Mouse (Mus musculus) forebrain, postnatal 0 days (tissue): ENCODE data around the gene Cabp4. TPM values are rescaled to one million over a fixed set of nuclear protein-coding genes. Genes with fewer than 3 reads are reported as not detected.

Experiments used
- ATAC-seq: fragments of 200-750 bp; cut with Nextera tagmentation; 2 replicates; pipeline ENCODE4 v1.8.0; 2017; ENCODE audit warnings: mild to moderate bottlenecking, moderate library complexity
- DNase-seq: peaks from one replicate; pipeline ENCODE4 v3.0.0-alpha.2; 2015
- H3K27ac ChIP-seq: fragments of 300-500 bp; sonication (generic); 2 replicates; pipeline ENCODE4 v1.5.1; 2014; ENCODE audit warnings: low read depth, mild to moderate bottlenecking, antibody characterized with exemption, low read length, moderate library complexity, mixed read lengths
- H3K27me3 ChIP-seq: fragments of 300-500 bp; sonication (generic); 2 replicates; pipeline ENCODE4 v1.6.1; 2014; ENCODE audit warnings: mild to moderate bottlenecking, low read length, mixed read lengths; ENCODE audit not compliant: insufficient read depth
- H3K36me3 ChIP-seq: fragments of 300-500 bp; sonication (generic); 2 replicates; pipeline ENCODE4 v1.6.1; 2014; ENCODE audit warnings: mild to moderate bottlenecking, moderate library complexity; ENCODE audit not compliant: insufficient read depth
- H3K4me1 ChIP-seq: fragments of 300-500 bp; sonication (generic); 2 replicates; pipeline ENCODE4 v1.6.1; 2014; ENCODE audit warnings: antibody characterized with exemption; ENCODE audit not compliant: insufficient read depth
- H3K4me2 ChIP-seq: fragments of 300-500 bp; sonication (generic); 2 replicates; pipeline ENCODE4 v1.6.1; 2014; ENCODE audit warnings: low read depth, mild to moderate bottlenecking, moderate library complexity
- H3K4me3 ChIP-seq: fragments of 300-500 bp; sonication (generic); 2 replicates; pipeline ENCODE4 v1.5.1; 2014; ENCODE audit warnings: low read depth, low read length, mixed read lengths
- H3K9ac ChIP-seq: fragments of 300-500 bp; sonication (generic); 2 replicates; pipeline ENCODE4 v1.6.1; 2014; ENCODE audit warnings: mild to moderate bottlenecking
- H3K9me3 ChIP-seq: fragments of 300-500 bp; sonication (generic); 2 replicates; pipeline ENCODE4 v1.6.1; 2016; ENCODE audit warnings: low read length
- CTCF ChIP-seq: sonication (generic); IDR thresholded peaks from 2 replicates; pipeline ENCODE4 v1.5.1; 2016; ENCODE audit warnings: antibody characterized with exemption, control low read depth, low read depth
- WGBS: fragments of 180-500 bp; shearing (Covaris S2); extraction: QIAGEN DNeasy Blood & Tissue Kit; methylation state at CpG from one replicate; pipeline ENCODE4 v1.1.7; 2014; 5-methylcytosine and 5-hydroxymethylcytosine counted together
- polyA plus RNA-seq: library from polyadenylated mRNA; unstranded; fragments of >200 nt; fragmentation: Nextera tagmentation; extraction: Ambion mirVana; gene quantifications from 2 replicates; pipeline ENCODE4 v1.2.1, GENCODE M21; 2015
- total RNA-seq: library from RNA; depleted of rRNA; stranded (reverse); fragments of >200 nt; gene quantifications from 2 replicates; pipeline ENCODE4 v1.2.3, GENCODE M21; 2014

Cabp4 gene
- total and polyA plus RNA-seq, 2 experiments from 2014 or later, result 0.08 TPM; not detected in 1

DNA sequence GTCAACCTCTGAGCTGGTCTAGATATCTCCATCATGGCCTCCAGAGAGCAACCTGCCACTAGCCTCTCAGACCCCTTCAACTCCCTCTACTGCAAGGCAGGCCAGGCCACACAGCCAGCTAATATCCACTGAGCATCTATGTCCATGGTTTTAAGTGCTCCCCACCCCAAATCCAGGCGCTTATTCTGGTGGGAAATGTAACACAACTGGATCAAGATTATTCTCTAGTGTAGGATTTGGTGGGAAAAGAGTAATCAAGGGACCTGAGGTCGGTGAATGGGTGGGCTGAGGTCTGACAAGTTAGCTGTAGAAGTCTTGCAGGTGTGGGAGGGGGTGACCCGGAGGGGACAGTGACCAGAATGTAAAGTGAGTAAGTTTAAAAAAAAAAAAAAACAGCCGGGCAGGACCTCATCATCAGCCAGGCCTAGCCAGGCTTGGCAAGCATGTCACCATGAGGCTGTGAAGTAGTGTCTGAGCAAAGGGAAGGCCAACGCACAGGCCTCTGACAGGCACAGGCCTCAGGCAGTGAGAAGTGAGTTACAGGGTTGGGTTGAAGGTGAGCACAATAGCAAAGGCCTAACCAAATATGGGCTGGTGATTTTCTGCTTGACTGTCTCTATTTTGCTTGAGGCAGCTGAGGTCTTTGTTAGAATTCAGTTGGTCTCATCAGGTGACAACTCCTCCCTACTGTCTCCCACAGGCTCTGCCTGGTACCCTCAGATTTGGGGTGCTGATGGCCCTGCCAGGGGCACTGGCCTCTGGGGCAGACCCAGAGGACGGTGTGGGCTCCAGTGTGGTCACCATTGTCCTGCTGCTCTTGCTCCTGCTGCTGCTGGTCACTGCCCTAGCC lies 11.6 kb upstream of the Cabp4 start:
- no peak for TF ChIP-seq CTCF
- Histone ChIP-seq H3K9ac (no peak overlapping the region), H3K27me3 (no peaks in the 10 kb centered on the region), H3K27ac (no peak overlapping the region), H3K9me3 (no peaks in the 10 kb centered on the region), H3K4me2 (no peak overlapping the region), H3K4me1 (no peaks in the 10 kb centered on the region), H3K36me3 (peaks cover 55% of the 10 kb centered on the region), H3K4me3 (no peak overlapping the region)
- ATAC-seq (no peak), DNase-seq (no peak)
- WGBS, result 66% methylated on average over 6 of the region's 6 CpGs

DNA sequence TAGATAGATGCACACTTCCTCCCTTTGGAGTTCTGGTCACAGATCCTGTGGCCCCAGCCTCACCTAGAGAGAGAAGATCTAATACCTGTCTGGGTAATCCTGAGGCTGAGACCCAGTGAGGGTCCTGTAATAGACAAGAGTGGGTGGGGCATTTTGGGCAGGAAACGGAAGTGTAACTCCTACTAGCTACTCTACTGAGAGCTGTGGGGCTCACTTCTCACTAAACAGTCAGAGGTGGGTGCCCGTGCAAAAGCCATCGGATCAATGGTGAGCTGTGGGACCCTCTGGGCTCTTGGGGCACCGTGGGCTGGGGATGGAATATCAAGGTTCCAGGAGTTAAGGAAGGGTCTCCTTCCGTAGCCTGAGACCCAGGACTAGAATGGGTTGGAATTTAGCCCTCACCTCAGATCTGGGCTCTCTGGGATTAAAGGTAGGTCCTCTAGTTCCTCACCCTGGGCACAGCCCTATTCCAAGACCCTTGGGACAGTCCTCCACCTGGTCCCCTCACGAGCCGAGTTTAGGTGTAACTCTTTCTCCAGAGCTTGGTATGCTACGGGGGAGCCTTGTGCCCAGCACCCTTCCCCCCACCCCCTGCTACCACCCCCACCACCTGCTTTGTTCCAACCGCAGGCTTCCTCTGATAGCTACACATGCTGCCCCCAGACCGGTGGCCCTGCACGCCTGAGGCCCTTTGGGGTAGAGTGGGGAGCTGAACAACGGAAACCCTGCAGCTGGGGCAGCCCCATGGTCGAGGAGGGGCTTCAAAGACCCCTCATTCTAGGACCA lies 10.8 kb upstream of the Cabp4 start:
- H3K27ac ChIP-seq, result no peak overlapping the region
- no peak overlapping the region for H3K4me3 ChIP-seq
- H3K9me3 ChIP-seq, result no peaks in the 10 kb centered on the region
- H3K4me2 ChIP-seq, result no peak overlapping the region
- H3K9ac ChIP-seq, result no peak overlapping the region
- no peak for ATAC-seq
- no peaks in the 10 kb centered on the region for H3K27me3 ChIP-seq
- peaks cover 56% of the 10 kb centered on the region for H3K36me3 ChIP-seq
- WGBS, result 78% methylated on average over 13 of the region's 13 CpGs
- no peak for TF ChIP-seq CTCF
- no peak for DNase-seq
- no peaks in the 10 kb centered on the region for H3K4me1 ChIP-seq

DNA sequence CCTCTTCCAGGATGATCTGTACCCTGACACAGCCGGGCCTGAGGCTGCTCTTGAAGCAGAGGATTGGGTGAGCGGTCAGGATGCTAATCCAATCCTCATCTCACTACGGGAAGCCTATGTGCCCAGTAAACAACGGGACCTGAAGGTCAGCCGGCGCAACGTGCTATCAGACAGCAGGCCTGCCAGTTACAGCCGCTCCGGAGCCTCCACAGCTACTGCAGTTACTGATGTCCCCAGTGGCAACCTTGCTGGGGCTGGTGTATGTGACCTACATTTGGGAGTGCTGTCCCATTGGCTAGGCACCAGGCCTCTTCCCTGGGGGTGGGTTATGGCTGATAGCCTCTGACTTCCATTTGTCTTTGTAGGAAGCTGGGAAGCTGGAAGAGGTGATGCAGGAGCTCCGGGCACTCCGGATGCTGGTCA lies 9.4 kb upstream of the Cabp4 start, which contains the start of gene Ptprcap:
Ptprcap (plus strand) TSS at position 373 of the 423 bp plus-strand sequence.
- Histone ChIP-seq H3K27ac (no peak within 1 kb of the TSS), H3K4me1 (0 out of 2 replicates have a peak, but pooled peaks cover 8% of the 10 kb centered on the region), H3K36me3 (peaks cover 42% of the 10 kb centered on the region), H3K4me2 (no peak within 1 kb of the TSS), H3K27me3 (no peaks in the 10 kb centered on the region), H3K9ac (no peak within 1 kb of the TSS), H3K4me3 (no peak within 1 kb of the TSS), H3K9me3 (no peaks in the 10 kb centered on the region)
- ATAC-seq (no peak), DNase-seq (no peak)
- WGBS, result 76% methylated on average over 11 of the region's 11 CpGs
- no peak for TF ChIP-seq CTCF

DNA sequence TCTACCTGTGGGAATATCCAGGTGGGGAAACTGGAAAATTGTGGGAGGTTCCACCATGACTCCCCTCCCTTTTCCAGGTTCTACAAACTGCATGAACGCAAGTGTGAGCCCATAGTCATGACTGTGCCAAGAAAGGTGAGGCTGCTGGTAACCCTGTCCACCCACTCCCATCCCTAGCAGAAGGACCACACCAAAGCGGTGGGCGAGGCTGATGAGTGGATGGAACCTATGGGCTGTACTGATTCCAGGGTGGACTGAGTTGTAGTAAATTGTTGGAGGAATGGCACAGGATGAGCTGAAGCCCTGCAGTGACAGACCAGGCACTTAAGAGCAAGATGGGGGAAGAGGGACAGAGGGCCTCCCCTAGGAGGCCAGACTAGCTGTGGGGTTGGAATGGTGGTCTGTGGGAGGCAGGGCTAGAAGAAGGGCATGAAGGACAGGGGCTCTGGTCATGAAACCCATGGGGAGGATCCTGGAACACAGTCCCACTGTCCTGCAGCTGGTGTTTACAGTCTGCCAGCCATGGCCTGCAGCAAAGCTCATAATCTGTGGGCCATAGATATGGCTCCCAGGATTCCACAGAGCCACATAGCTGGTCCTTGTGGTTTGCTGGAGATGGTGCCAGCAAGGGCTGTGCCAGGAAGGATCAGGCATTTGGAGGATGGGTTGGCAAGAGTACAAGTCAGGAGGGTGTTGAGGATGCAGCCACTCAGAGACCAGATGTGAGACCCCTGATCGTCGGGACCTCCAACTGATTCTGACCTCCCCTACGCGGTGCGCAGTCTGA lies 8.8 kb upstream of the Cabp4 start:
- no peak for DNase-seq
- Histone ChIP-seq H3K9me3 (no peaks in the 10 kb centered on the region), H3K4me3 (no peak overlapping the region), H3K9ac (no peak overlapping the region), H3K4me1 (peaks cover 8% of the 10 kb centered on the region; the same call in 1 of the 2 replicates), H3K27me3 (no peaks in the 10 kb centered on the region), H3K36me3 (peaks cover 36% of the 10 kb centered on the region), H3K4me2 (no peak overlapping the region), H3K27ac (no peak overlapping the region)
- ATAC-seq, result no peak
- WGBS, result 93% methylated on average over 8 of the region's 8 CpGs
- no peak for TF ChIP-seq CTCF

DNA sequence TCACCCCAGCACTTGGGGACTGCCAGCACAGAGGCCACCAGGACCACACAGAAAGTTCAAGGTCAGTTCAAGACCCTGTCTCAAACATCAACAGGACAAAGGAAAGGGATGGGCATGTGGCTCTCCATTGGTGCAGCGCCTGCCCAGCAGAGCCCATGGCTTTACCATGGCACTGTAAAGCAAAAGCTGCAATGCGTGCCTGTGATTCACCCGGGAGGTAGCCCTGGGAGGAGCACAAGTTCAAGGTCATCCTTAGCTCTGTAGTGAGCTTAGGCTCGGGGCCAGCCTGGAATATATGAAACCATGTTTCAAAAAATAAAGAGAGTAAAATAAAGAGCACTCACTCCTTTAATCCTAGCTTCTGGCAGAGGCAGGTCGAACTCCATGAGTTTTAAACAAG lies 8.1 kb upstream of the Cabp4 start:
- Histone ChIP-seq H3K27ac (no peak overlapping the region), H3K36me3 (peaks cover 30% of the 10 kb centered on the region), H3K27me3 (no peaks in the 10 kb centered on the region), H3K4me2 (no peak overlapping the region), H3K9me3 (no peaks in the 10 kb centered on the region), H3K4me3 (no peak overlapping the region), H3K9ac (no peak overlapping the region), H3K4me1 (peaks cover 8% of the 10 kb centered on the region; the same call in 1 of the 2 replicates)
- WGBS, result 87% methylated on average over 5 of the region's 5 CpGs
- ATAC-seq (no peak), DNase-seq (no peak)
- TF ChIP-seq CTCF, result no peak

DNA sequence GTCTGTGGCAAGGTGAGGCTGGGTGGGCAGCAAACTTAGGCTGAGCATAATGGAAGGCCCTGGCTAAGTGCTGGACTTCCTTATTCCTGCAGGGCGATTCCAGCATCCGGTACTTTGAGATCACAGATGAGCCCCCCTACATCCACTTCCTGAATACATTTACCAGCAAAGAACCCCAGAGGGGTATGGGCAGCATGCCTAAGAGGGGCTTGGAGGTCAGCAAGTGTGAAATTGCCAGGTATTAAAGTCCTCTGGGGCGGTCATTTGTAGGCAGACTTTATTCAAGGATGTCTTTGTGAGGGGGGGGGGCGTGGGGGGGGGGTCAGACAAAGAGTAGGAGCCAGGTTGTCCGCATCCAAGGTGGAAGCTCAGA lies 7.6 kb upstream of the Cabp4 start:
- Histone ChIP-seq H3K4me3 (no peak overlapping the region), H3K4me1 (peaks cover 8% of the 10 kb centered on the region; the same call in 1 of the 2 replicates), H3K36me3 (peaks cover 26% of the 10 kb centered on the region), H3K9me3 (no peaks in the 10 kb centered on the region), H3K27ac (no peak overlapping the region), H3K27me3 (no peaks in the 10 kb centered on the region), H3K9ac (no peak overlapping the region), H3K4me2 (no peak overlapping the region)
- TF ChIP-seq CTCF, result no peak
- WGBS, result 78% methylated on average over 5 of the region's 5 CpGs
- ATAC-seq (no peak), DNase-seq (no peak)
